Mouse (Mus musculus) lung, adult 2 months (tissue): Measurements from ENCODE around the gene Atp6v0a1. TPM values are rescaled to one million over a fixed set of nuclear protein-coding genes. Genes with fewer than 3 reads are reported as not detected.

Experiments used
- DNase-seq: peaks from one replicate; pipeline ENCODE4 v3.0.0; 2022
- H3K4me1 ChIP-seq: fragments of 200-500 bp; 2 replicates; pipeline ENCODE4 v1.6.1; 2011; ENCODE audit warnings: low read length; ENCODE audit not compliant: control insufficient read depth, insufficient read depth
- H3K4me3 ChIP-seq: fragments of 200-500 bp; replicated peaks from 2 replicates; pipeline ENCODE3; 2011; ENCODE audit warnings: low read depth, mild to moderate bottlenecking, control low read depth, low read length; ENCODE audit errors: extremely low read depth
- CTCF ChIP-seq: fragments of 200-500 bp; IDR thresholded peaks from 2 replicates; pipeline ENCODE4 v1.5.1; 2011; ENCODE audit warnings: mild to moderate bottlenecking, low read length, control low read depth; ENCODE audit not compliant: insufficient read depth
- POLR2A ChIP-seq: fragments of 200-500 bp; IDR thresholded peaks from 2 replicates; pipeline ENCODE4 v1.6.1; 2011; ENCODE audit warnings: low read depth, mild to moderate bottlenecking, control low read depth, low read length, borderline replicate concordance; ENCODE audit errors: extremely low read depth
- WGBS: fragments of 180-500 bp; shearing (Covaris S2); methylation state at CpG from one replicate; pipeline ENCODE4 v1.1.7; 2018; 5-methylcytosine and 5-hydroxymethylcytosine counted together
- polyA plus RNA-seq: library from polyadenylated mRNA; depleted of rRNA; stranded (reverse); fragments of >200 nt; gene quantifications from 2 replicates; pipeline ENCODE4 v1.2.3, GENCODE M21; 2012

Gene Atp6v0a1
- polyA plus RNA-seq, 1 experiment, result 102 TPM

GRCm38 (mm10) chr11:100979887-100980286, 29.4 kb upstream of the Atp6v0a1 start:
- no peak overlapping the region for H3K4me3 ChIP-seq
- TF ChIP-seq POLR2A (peak; percentile 32; the same call in 1 of the 2 replicates), CTCF (no peak)
- DNase-seq, result no peak
- H3K4me1 ChIP-seq, result peaks cover 12% of the 10 kb centered on the region
- WGBS, result 14% methylated on average over 8 of the region's 8 CpGs

GRCm38 (mm10) chr11:100980438-100980837, 28.8 kb upstream of the Atp6v0a1 start:
- peaks cover 12% of the 10 kb centered on the region for H3K4me1 ChIP-seq
- WGBS, result 68% methylated on average over 1 of the region's 1 CpGs
- TF ChIP-seq CTCF, result no peak
- TF ChIP-seq POLR2A, result no peak
- DNase-seq, result no peak
- H3K4me3 ChIP-seq, result no peak overlapping the region

GRCm38 (mm10) chr11:100981236-100981635, 28.0 kb upstream of the Atp6v0a1 start:
- no peak for DNase-seq
- WGBS, result 65% methylated on average over 3 of the region's 3 CpGs
- no peak for TF ChIP-seq CTCF
- no peak for TF ChIP-seq POLR2A
- no peak overlapping the region for H3K4me3 ChIP-seq
- H3K4me1 ChIP-seq, result peaks cover 12% of the 10 kb centered on the region

- WGBS, result 48% methylated on average over 8 of the region's 8 CpGs
- no peak overlapping the region for H3K4me3 ChIP-seq
- no peak for DNase-seq
- H3K4me1 ChIP-seq, result peaks cover 12% of the 10 kb centered on the region
- no peak for TF ChIP-seq CTCF
- no peak for TF ChIP-seq POLR2A
These were observed 27.2 kb upstream of the Atp6v0a1 start for GRCm38 (mm10) chr11:100982087-100982486.

- 2% methylated on average over 20 of the region's 20 CpGs for WGBS
- peaks cover 12% of the 10 kb centered on the region for H3K4me1 ChIP-seq
- peak overlapping the region; percentile 46 for H3K4me3 ChIP-seq
- DNase-seq, result peak; percentile 87
- TF ChIP-seq POLR2A (no peak), CTCF (peak; percentile 93)
These were observed 26.0 kb upstream of the Atp6v0a1 start for GRCm38 (mm10) chr11:100983125-100983777.

GRCm38 (mm10) chr11:100983778-100984131, 25.5 kb upstream of the Atp6v0a1 start:
- TF ChIP-seq POLR2A (no peak), CTCF (no peak)
- DNase-seq, result no peak
- WGBS, result 49% methylated on average over 7 of the region's 7 CpGs
- Histone ChIP-seq H3K4me3 (no peak overlapping the region), H3K4me1 (peaks cover 12% of the 10 kb centered on the region)

- peaks cover 3% of the 10 kb centered on the region for H3K4me1 ChIP-seq
- H3K4me3 ChIP-seq, result no peak overlapping the region
- DNase-seq, result no peak
- TF ChIP-seq CTCF (peak; percentile 52), POLR2A (no peak)
- 68% methylated on average over 3 of the region's 3 CpGs for WGBS
These were observed 23.6 kb upstream of the Atp6v0a1 start for GRCm38 (mm10) chr11:100985607-100986006.

- DNase-seq, result no peak
- Histone ChIP-seq H3K4me1 (no peaks in the 10 kb centered on the region), H3K4me3 (no peak overlapping the region)
- 78% methylated on average over 3 of the region's 3 CpGs for WGBS
- TF ChIP-seq POLR2A (no peak), CTCF (no peak)
These were observed 20.6 kb upstream of the Atp6v0a1 start for GRCm38 (mm10) chr11:100988674-100989073.

- Histone ChIP-seq H3K4me1 (no peaks in the 10 kb centered on the region), H3K4me3 (no peak overlapping the region)
- WGBS, result 63% methylated on average over 2 of the region's 2 CpGs
- no peak for TF ChIP-seq CTCF
- TF ChIP-seq POLR2A, result no peak
- no peak for DNase-seq
These were observed 19.6 kb upstream of the Atp6v0a1 start for GRCm38 (mm10) chr11:100989666-100990065.

GRCm38 (mm10) chr11:100991027-100991534, 18.2 kb upstream of the Atp6v0a1 start:
- Histone ChIP-seq H3K4me1 (no peaks in the 10 kb centered on the region), H3K4me3 (no peak overlapping the region)
- 49% methylated on average over 6 of the region's 6 CpGs for WGBS
- DNase-seq, result no peak
- TF ChIP-seq POLR2A (no peak), CTCF (no peak)
